Mouse (Mus musculus) midbrain, postnatal 0 days (tissue): ENCODE data around the gene Chn2. TPM values are rescaled to one million over a fixed set of nuclear protein-coding genes. Genes with fewer than 3 reads are reported as not detected.

Source experiments
- ATAC-seq: fragments of 200-750 bp; cut with Nextera tagmentation; 2 replicates; pipeline ENCODE4 v1.8.0; 2017; ENCODE audit warnings: moderate number of reproducible peaks, mild to moderate bottlenecking, moderate TSS enrichment, moderate library complexity; ENCODE audit not compliant: low FRiP score
- DNase-seq: peaks from one replicate; pipeline ENCODE4 v3.0.0-alpha.2; 2015; ENCODE audit warnings: low spot score
- H3K27ac ChIP-seq: fragments of 300-500 bp; sonication (generic); 2 replicates; pipeline ENCODE4 v1.5.1; 2014; ENCODE audit warnings: low read depth, mild to moderate bottlenecking, low read length, mixed read lengths
- H3K27me3 ChIP-seq: fragments of 300-500 bp; sonication (generic); 2 replicates; pipeline ENCODE4 v1.6.1; 2014; ENCODE audit warnings: low read length, control low read depth, mixed read lengths; ENCODE audit not compliant: insufficient read depth
- H3K36me3 ChIP-seq: fragments of 300-500 bp; sonication (generic); 2 replicates; pipeline ENCODE4 v1.6.1; 2014; ENCODE audit warnings: low read length, control low read depth, mixed read lengths; ENCODE audit not compliant: insufficient read depth
- H3K4me1 ChIP-seq: fragments of 300-500 bp; sonication (generic); 2 replicates; pipeline ENCODE4 v1.6.1; 2014; ENCODE audit warnings: mild to moderate bottlenecking, control low read depth, antibody characterized with exemption, low read length, mixed read lengths; ENCODE audit not compliant: insufficient read depth
- H3K4me2 ChIP-seq: fragments of 300-500 bp; sonication (generic); 2 replicates; pipeline ENCODE4 v1.6.1; 2014; ENCODE audit warnings: low read depth, mild to moderate bottlenecking, low read length, mixed read lengths; ENCODE audit not compliant: poor library complexity, severe bottlenecking
- H3K4me3 ChIP-seq: fragments of 300-500 bp; sonication (generic); 2 replicates; pipeline ENCODE4 v1.5.1; 2014; ENCODE audit warnings: low read depth, mild to moderate bottlenecking, low read length, moderate library complexity
- H3K9ac ChIP-seq: fragments of 300-500 bp; sonication (generic); replicated peaks from 2 replicates; pipeline ENCODE4 v1.6.1; 2014; ENCODE audit warnings: mild to moderate bottlenecking, low read length, moderate library complexity, mixed read lengths; ENCODE audit not compliant: poor library complexity, severe bottlenecking
- H3K9me3 ChIP-seq: fragments of 300-500 bp; sonication (generic); 2 replicates; pipeline ENCODE4 v1.6.1; 2016; ENCODE audit warnings: low read length, control low read depth
- CTCF ChIP-seq: IDR thresholded peaks from 2 replicates; pipeline ENCODE4 v1.5.1; 2016; ENCODE audit warnings: antibody characterized with exemption, mild to moderate bottlenecking
- WGBS: fragments of 180-500 bp; shearing (Covaris S2); extraction: QIAGEN DNeasy Blood & Tissue Kit; methylation state at CpG from one replicate; pipeline ENCODE4 v1.1.7; 2014; 5-methylcytosine and 5-hydroxymethylcytosine counted together
- polyA plus RNA-seq: library from polyadenylated mRNA; unstranded; fragments of >200 nt; fragmentation: Nextera tagmentation; extraction: Ambion mirVana; gene quantifications from 2 replicates; pipeline ENCODE4 v1.2.1, GENCODE M21; 2015
- total RNA-seq: library from RNA; depleted of rRNA; stranded (reverse); fragments of >200 nt; gene quantifications from 2 replicates; pipeline ENCODE4 v1.2.3, GENCODE M21; 2014

Chn2 gene
- total and polyA plus RNA-seq, 2 experiments from 2014 or later: 21.4 to 36.4 TPM

DNA sequence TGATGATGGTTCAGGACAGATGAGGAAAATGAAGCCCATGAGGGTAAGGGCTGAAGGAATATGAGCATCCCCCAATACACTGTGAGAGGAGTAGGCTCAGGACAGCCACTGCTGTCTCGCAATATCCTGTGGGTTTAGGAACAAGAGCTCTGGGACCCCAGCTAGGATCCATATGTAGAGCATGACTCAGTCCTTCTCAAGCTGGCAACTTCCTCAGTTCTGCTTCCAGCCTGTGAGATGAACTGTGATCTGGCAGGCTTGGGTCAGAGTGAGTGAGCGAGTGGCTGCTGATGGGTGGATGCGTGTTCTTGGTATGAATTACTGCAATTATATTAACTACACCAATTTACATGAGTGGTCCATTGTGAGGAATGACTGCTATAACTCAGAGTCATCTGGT is 121.3 kb downstream of the Chn2 start:
- Histone ChIP-seq H3K9me3 (no peaks in the 10 kb centered on the region), H3K36me3 (no peaks in the 10 kb centered on the region), H3K27ac (no peak overlapping the region), H3K4me2 (no peak overlapping the region), H3K27me3 (no peaks in the 10 kb centered on the region), H3K9ac (no peak overlapping the region), H3K4me3 (no peak overlapping the region), H3K4me1 (no peaks in the 10 kb centered on the region)
- ATAC-seq: no peak
- DNase-seq: no peak
- no peak for TF ChIP-seq CTCF
- 97% methylated on average over 3 of the region's 3 CpGs for WGBS

DNA sequence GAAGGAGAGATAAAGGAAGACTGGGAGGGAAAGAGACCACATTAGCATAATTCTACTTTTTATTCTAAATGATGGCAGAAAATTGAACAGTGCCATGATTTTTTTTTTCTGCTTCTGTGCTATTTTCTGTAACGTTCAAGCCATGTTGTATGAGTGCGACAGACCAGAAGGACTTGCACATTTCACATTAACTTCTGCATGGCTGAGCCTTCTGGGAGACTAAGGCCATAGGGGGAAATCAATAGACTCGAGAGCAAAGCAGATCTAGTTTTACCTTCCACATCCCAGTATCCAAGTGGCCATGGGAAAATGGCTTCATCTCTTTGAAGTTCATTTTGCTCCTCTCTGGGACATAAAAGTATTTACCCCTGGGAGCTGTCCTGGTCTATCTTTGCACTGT is 121.9 kb downstream of the Chn2 start:
- no peak overlapping the region for H3K27ac ChIP-seq
- no peaks in the 10 kb centered on the region for H3K36me3 ChIP-seq
- H3K4me1 ChIP-seq: no peaks in the 10 kb centered on the region
- DNase-seq: no peak
- TF ChIP-seq CTCF: no peak
- H3K4me2 ChIP-seq: no peak overlapping the region
- WGBS: 79% methylated on average over 3 of the region's 3 CpGs
- no peaks in the 10 kb centered on the region for H3K27me3 ChIP-seq
- no peak for ATAC-seq
- H3K4me3 ChIP-seq: no peak overlapping the region
- no peaks in the 10 kb centered on the region for H3K9me3 ChIP-seq
- H3K9ac ChIP-seq: no peak overlapping the region

DNA sequence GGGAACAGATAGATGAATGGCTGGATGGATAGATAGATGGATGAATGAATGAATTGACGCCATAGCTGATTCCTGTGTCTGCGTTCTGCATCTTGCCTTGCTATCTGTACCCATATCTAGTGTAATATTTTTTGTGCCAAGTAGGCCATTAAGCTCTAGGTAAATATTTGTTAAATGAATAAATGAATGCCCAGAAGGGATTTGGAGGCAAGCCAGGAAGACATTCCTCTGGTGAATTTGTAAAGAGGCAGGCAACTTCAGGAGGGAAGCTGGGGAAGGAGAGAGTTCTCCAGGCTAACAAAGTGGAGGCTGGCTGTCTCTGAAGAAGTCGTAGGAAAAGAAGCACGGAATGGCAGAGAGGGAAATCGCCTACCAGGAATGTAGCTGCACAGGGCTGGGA is 123.0 kb downstream of the Chn2 start:
- Histone ChIP-seq H3K4me1 (no peaks in the 10 kb centered on the region), H3K27ac (no peak overlapping the region), H3K4me3 (no peak overlapping the region), H3K9me3 (no peaks in the 10 kb centered on the region), H3K36me3 (no peaks in the 10 kb centered on the region), H3K9ac (no peak overlapping the region), H3K4me2 (no peak overlapping the region), H3K27me3 (no peaks in the 10 kb centered on the region)
- WGBS: 82% methylated on average over 5 of the region's 5 CpGs
- no peak for TF ChIP-seq CTCF
- ATAC-seq (no peak), DNase-seq (no peak)

DNA sequence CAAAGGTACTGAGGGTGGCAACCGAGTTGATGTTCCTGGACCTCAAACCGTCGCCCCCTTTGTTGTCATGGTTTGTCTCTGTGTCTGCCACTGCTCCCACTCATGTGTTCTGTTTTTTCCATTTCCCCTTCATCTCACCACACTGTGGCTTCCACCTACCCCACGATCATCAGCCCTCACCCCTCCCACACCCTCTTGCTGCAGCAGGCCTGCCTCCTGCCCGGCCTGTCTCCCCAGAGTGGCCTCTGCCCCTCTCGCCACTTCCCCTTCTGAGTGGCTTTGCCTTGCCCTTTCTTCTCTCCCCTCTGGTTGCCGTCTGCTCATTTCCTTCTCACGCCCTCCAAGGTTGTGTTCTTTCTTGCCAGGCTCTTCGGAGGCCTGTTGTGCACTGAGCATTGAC is 123.4 kb downstream of the Chn2 start:
- H3K4me3 ChIP-seq: no peak overlapping the region
- H3K36me3 ChIP-seq: no peaks in the 10 kb centered on the region
- no peak overlapping the region for H3K4me2 ChIP-seq
- ATAC-seq: no peak
- no peaks in the 10 kb centered on the region for H3K4me1 ChIP-seq
- no peaks in the 10 kb centered on the region for H3K9me3 ChIP-seq
- H3K27me3 ChIP-seq: no peaks in the 10 kb centered on the region
- WGBS: 88% methylated on average over 9 of the region's 9 CpGs
- DNase-seq: no peak
- no peak for TF ChIP-seq CTCF
- H3K27ac ChIP-seq: no peak overlapping the region
- H3K9ac ChIP-seq: no peak overlapping the region

DNA sequence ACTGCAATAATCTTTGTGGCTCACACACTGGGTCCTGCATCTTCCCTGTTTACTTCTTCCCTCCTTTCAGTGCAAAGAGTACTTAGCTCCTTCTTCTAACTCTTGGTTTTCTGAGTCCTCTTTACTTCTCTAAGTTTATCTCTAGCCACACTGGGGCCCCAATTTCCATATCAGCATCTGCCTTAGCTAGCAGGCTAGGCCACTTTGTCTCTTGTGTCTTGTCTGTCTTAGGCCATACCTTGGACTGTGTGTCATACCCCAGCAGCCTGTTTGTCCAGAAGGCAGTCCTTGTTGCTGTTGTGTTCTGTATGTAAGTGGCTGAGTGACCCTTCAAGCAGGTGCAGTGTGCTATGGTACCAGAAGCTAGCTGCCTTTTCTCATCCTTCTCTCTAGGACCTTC is 124.3 kb downstream of the Chn2 start:
- Histone ChIP-seq H3K27me3 (no peaks in the 10 kb centered on the region), H3K36me3 (no peaks in the 10 kb centered on the region), H3K4me1 (no peaks in the 10 kb centered on the region), H3K4me3 (no peak overlapping the region), H3K9me3 (no peaks in the 10 kb centered on the region), H3K9ac (no peak overlapping the region), H3K4me2 (no peak overlapping the region), H3K27ac (no peak overlapping the region)
- no peak for DNase-seq
- TF ChIP-seq CTCF: no peak
- ATAC-seq: no peak

DNA sequence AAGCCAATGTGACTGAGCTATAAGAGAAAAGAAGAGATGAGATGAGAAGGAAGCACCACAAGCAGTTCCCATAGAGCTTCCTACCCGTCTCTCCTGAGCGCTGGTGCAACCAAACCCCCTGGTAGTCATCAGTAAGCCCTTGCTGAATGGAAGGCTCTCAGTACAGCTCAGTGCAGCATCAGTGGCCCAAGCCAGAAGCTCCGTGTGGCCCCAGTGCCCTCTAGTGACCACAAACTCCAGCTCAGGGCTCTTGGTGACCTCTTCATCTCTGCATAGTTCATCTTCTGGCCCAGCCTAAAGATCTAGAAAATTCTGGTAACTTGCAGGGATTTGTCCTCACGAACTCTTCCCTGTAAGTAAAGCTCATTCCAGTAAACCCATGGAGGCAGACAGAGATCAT is 125.4 kb downstream of the Chn2 start:
- TF ChIP-seq CTCF: peak; percentile 69
- H3K27ac ChIP-seq: no peak overlapping the region
- H3K9ac ChIP-seq: no peak overlapping the region
- H3K36me3 ChIP-seq: no peaks in the 10 kb centered on the region
- no peak overlapping the region for H3K4me3 ChIP-seq
- H3K4me2 ChIP-seq: no peak overlapping the region
- no peaks in the 10 kb centered on the region for H3K9me3 ChIP-seq
- ATAC-seq: no peak
- 46% methylated on average over 4 of the region's 4 CpGs for WGBS
- H3K27me3 ChIP-seq: no peaks in the 10 kb centered on the region
- DNase-seq: peak; percentile 48
- H3K4me1 ChIP-seq: no peaks in the 10 kb centered on the region

DNA sequence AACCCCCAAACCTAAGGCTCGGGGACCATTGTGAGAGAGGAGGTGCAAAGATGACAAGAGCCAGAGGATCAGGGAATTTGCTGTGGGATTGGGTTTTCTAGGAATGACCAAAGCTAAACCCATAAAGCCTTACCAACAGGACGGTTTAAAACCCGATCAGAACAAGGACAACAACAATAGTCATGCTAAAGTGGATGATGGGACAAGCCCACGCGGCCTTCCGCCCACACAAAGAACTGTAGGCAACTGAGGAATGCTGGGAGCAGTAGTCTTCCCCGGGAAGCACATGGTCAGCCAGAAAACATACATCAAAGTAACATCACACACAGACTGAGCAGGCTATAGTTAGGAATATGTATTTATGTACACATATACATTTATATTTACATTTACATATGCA is 125.9 kb downstream of the Chn2 start:
- Histone ChIP-seq H3K9ac (no peak overlapping the region), H3K4me1 (no peaks in the 10 kb centered on the region), H3K27ac (no peak overlapping the region), H3K4me3 (no peak overlapping the region), H3K27me3 (no peaks in the 10 kb centered on the region), H3K4me2 (no peak overlapping the region), H3K9me3 (no peaks in the 10 kb centered on the region), H3K36me3 (no peaks in the 10 kb centered on the region)
- WGBS: 83% methylated on average over 7 of the region's 7 CpGs
- no peak for DNase-seq
- no peak for TF ChIP-seq CTCF
- no peak for ATAC-seq
